Comparison of ENCODE assay signal across 10 mouse cellular contexts in the genomic region with DNA sequence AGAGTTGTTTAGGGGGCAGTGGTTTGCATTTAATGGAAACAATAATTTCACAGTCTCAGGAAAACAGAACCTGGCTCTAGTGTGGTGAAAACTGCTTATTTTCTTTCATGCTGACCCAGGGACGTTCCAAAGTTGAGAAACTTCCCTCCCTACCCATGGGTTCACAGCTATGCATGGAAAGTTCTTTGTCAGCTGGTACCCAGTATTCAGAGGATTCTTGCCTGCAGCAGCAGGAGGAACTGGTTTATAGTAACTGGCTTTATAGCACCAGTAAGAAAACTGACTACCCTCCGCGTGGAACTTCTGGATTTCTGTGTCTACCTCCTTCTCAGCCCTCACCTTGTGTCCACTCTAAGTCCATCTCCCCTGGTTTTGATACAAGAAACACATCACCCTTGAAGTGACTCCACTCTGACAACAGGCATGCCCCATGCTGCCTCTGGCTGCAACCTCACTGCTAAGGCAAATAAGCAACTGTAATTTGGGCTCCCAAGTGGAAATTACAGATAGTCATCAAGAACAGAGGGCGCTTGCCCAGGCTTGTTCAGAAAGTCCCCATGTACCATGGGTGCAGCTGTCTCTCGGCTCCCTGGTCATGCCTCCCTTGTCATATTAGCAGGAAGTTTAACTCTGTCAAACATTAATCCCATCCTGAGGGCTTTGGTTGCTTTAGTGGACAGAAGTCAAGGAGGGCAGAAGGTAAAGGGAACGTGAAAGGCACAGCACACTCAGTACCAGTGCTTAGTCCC.
DNase-seq lines count a peak whose midpoint lies in the region; ATAC-seq and TF ChIP-seq lines count a peak whose summit lies in the region.
"Had no signal": no experiment of that assay in that cellular context is flagged by ENCODE, and none has a peak within 500 bp of the region (broad histone marks: within the 10 kb centered on the region; RNA-seq: fewer than 3 reads in every experiment).

No protein-coding gene starts in this region.

- no peaks in the 10 kb centered on the region for H3K9me3 ChIP-seq in kidney, embryonic 16.5 days (ENCODE audit: low read length)
- H3K9me3 ChIP-seq in lung, postnatal 0 days (ENCODE audit: low read length) = no peaks in the 10 kb centered on the region

- DNase-seq in CD4-positive helper T cell, adult 2 months (ENCODE audit: low read depth, low spot score) = peak; percentile 17
- DNase-seq in lung, postnatal 0 days (ENCODE audit: low spot score) = peak; percentile 63
- no peak for DNase-seq in right cerebral cortex, postnatal 14 days
- no peak for DNase-seq in adrenal gland, adult 18-20 months (ENCODE audit: low spot score in 2 of 2)
- no peak for DNase-seq in right cerebral cortex, adult 18-20 months
- DNase-seq: embryo, embryonic 11 days had no signal

- H3K27ac ChIP-seq in kidney, embryonic 16.5 days (ENCODE audit: low read length) = peak overlapping the region; percentile 93
- peak overlapping the region; percentile 16; the same call in 1 of the 2 replicates for H3K27ac ChIP-seq in lung, postnatal 0 days (ENCODE audit: low read length)
- H3K27ac ChIP-seq: heart, adult 2 months had no signal

- 45% methylated on average over 6 of the region's 6 CpGs for WGBS in kidney, embryonic 16.5 days
- 41% methylated on average over 6 of the region's 6 CpGs for WGBS in lung, postnatal 0 days

- H3K4me3 ChIP-seq in kidney, embryonic 16.5 days (ENCODE audit: low read length) = no peak overlapping the region
- H3K4me3 ChIP-seq in lung, postnatal 0 days (ENCODE audit: low read depth, low read length) = no peak overlapping the region
- H3K4me3 ChIP-seq: heart, adult 2 months had no signal

- H3K27me3 ChIP-seq in kidney, embryonic 16.5 days (ENCODE audit: insufficient read depth, low read length) = no peaks in the 10 kb centered on the region
- no peaks in the 10 kb centered on the region for H3K27me3 ChIP-seq in lung, postnatal 0 days (replicated peaks; ENCODE audit: insufficient read depth, low read length)

- H3K36me3 ChIP-seq in kidney, embryonic 16.5 days (ENCODE audit: insufficient read depth, low read length) = no peaks in the 10 kb centered on the region
- no peaks in the 10 kb centered on the region for H3K36me3 ChIP-seq in lung, postnatal 0 days (ENCODE audit: insufficient read depth, low read length)

- H3K4me1 ChIP-seq in kidney, embryonic 16.5 days (ENCODE audit: insufficient read depth, low read length) = peaks cover 26% of the 10 kb centered on the region
- peaks cover 4% of the 10 kb centered on the region; the same call in 1 of the 2 replicates for H3K4me1 ChIP-seq in lung, postnatal 0 days (ENCODE audit: insufficient read depth, low read depth, low read length)

- TF ChIP-seq CTCF in lung, postnatal 0 days (IDR thresholded peaks at IDR 0.05) = no peak

- H3K9ac ChIP-seq in kidney, embryonic 16.5 days (replicated peaks; ENCODE audit: low read length) = no peak overlapping the region
- no peak overlapping the region for H3K9ac ChIP-seq in lung, postnatal 0 days (replicated peaks; ENCODE audit: low read depth)

- ATAC-seq in common myeloid progenitor, adult 5-6 weeks (replicated peaks; ENCODE audit: low read depth, poor library complexity, severe bottlenecking) = 0 out of 2 replicates have a peak, but pooled peaks have one; percentile 9
- ATAC-seq in kidney, embryonic 16.5 days (ENCODE audit: low FRiP score, low TSS enrichment) = peak; percentile 90
- peak; percentile 52 for ATAC-seq in lung, postnatal 0 days
- ATAC-seq in inflammation-experienced regulatory T-cells, adult 6 months = no peak

- no peak for TF ChIP-seq EP300 in lung, postnatal 0 days (IDR thresholded peaks at IDR 0.05)

- no peak overlapping the region for H3K4me2 ChIP-seq in kidney, embryonic 16.5 days (replicated peaks; ENCODE audit: low read depth, low read length)
- H3K4me2 ChIP-seq in lung, postnatal 0 days (replicated peaks; ENCODE audit: low read depth, low read length) = no peak overlapping the region

Comparison
In these comparisons a context has a peak if more than half of its experiments do, and no peak if none do; other contexts are left out.
1. DNase-seq: peak in CD4-positive helper T cell, adult 2 months (single experiment) and lung, postnatal 0 days (single experiment); none in right cerebral cortex, postnatal 14 days (single experiment), adrenal gland, adult 18-20 months (0 of 2) and right cerebral cortex, adult 18-20 months (single experiment).